Mouse (Mus musculus): ENCODE measurements around the gene Gm4302.
"Not testable (repeated sequence)": the region's sequence is repeated elsewhere in the genome, so short reads cannot be mapped to it uniquely, and the experiment has no call there.

The Gm4302 gene

DNA sequence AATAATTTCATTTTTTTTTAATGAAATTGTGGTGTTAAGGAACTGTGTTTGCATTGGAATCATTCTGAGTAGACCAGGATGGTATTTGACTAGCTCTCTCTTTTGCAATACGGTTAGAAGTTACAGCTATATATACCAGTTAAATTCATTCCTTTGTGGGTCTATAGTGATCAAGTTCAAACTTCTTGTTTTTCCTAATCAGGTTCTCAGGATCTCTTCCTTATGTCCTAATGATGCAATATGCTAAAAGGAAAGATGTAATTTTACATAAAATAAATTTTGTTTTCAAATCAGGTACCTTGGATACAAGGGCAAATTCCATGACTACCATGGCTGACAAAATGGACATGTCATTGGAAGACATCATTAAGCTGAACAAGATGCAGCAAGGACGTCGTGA, at the start of gene Gm4302:
TSS of gene Gm4302 (plus strand) at position 301 of the 400 bp plus-strand sequence.
- DNase-seq, result not testable (repeated sequence)

DNA sequence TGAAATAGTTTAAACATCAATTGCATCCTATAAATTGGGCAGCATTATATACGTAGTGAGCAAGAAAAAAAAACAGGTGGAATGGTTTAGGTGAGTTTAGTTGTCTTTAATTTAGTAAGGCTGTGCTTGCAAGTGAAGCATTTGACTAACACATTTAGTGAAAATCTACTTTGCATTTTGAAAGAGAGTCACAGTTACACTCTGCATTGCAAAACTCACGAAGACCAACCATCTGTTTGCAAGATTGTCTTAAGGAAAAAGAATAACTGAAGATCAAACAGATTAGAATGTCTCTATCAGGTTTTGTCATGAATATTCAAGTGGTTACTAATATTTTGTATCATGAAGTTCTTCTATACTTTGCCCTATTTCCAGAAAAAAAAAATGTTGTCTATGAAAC, 44.5 kb upstream of the Gm4302 start:
- DNase-seq, result no peak

DNA sequence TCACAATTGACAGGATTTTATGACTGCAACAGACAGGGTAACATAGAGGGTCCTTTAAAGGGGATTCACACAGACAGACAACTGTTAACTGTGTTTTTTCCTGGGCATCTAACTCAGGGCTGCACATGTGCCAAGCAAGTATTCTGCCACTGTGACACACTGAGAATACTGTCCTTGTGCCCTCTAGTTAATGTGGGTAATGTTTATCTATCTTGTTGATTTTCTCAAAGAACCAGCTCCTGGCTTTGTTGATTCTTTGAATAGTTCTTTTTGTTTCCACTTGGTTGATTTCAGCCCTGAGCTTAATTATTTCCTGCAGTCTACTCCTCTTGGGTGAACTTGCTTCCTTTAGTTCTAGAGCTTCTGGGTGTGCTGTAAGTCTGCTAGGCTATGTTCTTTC, 40.5 kb upstream of the Gm4302 start:
- peak; percentile 61 for DNase-seq

DNA sequence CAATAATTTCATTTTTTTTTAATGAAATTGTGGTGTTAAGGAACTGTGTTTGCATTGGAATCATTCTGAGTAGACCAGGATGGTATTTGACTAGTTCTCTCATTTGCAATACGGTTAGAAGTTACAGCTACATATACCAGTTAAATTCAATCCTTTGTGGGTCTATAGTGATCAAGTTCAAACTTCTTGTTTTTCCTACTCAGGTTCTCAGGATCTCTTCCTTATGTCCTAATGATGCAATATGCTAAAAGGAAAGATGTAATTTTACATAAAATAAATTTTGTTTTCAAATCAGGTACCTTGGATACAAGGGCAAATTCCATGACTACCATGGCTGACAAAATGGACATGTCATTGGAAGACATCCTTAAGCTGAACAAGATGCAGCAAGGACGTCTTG, 5.3 kb upstream of the Gm4302 start, which contains the start of gene Gm4301:
TSS of gene Gm4301 (plus strand) at position 301 of the 400 bp plus-strand sequence.
- not testable (repeated sequence) for DNase-seq

DNA sequence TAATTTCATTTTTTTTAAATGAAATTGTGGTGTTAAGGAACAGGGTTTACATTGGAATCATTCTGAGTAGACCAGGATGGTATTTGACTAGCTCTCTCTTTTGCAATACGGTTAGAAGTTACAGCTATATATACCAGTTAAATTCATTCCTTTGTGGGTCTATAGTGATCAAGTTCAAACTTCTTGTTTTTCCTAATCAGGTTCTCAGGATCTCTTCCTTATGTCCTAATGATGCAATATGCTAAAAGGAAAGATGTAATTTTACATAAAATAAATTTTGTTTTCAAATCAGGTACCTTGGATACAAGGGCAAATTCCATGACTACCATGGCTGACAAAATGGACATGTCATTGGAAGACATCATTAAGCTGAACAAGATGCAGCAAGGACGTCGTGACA, 5.0 kb downstream of the Gm4302 start, which contains the start of gene Gm4303:
TSS of gene Gm4303 (plus strand) at position 301 of the 400 bp plus-strand sequence.
- DNase-seq, result not testable (repeated sequence)

DNA sequence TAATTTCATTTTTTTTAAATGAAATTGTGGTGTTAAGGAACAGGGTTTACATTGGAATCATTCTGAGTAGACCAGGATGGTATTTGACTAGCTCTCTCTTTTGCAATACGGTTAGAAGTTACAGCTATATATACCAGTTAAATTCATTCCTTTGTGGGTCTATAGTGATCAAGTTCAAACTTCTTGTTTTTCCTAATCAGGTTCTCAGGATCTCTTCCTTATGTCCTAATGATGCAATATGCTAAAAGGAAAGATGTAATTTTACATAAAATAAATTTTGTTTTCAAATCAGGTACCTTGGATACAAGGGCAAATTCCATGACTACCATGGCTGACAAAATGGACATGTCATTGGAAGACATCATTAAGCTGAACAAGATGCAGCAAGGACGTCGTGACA, 10.2 kb downstream of the Gm4302 start, which contains the start of gene Gm4305:
TSS of gene Gm4305 (plus strand) at position 301 of the 400 bp plus-strand sequence.
- DNase-seq, result not testable (repeated sequence)

DNA sequence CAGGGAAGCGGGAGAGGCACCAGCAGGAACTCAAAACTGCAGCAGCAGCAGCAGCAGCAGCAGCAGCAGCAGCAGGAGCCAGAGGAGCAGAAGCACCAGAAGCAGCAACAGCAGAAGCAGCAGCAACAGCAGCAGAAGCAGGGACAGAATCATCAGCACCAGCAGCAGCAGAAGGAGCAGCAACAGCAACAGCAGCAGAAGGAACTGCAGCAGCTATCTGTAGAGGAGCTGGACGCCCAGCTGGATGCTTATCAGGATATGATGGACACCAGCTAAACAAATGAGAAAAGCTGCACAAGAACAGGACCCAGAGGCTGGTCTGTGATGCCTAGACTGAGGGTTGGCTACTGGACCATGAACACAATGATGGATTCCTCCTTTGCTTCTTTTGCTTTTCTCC, 16.2 kb downstream of the Gm4302 start:
- peak; percentile 5 for DNase-seq

DNA sequence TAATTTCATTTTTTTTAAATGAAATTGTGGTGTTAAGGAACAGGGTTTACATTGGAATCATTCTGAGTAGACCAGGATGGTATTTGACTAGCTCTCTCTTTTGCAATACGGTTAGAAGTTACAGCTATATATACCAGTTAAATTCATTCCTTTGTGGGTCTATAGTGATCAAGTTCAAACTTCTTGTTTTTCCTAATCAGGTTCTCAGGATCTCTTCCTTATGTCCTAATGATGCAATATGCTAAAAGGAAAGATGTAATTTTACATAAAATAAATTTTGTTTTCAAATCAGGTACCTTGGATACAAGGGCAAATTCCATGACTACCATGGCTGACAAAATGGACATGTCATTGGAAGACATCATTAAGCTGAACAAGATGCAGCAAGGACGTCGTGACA, 20.4 kb downstream of the Gm4302 start, which contains the start of gene Gm4307:
TSS of gene Gm4307 (plus strand) at position 301 of the 400 bp plus-strand sequence.
- not testable (repeated sequence) for DNase-seq

DNA sequence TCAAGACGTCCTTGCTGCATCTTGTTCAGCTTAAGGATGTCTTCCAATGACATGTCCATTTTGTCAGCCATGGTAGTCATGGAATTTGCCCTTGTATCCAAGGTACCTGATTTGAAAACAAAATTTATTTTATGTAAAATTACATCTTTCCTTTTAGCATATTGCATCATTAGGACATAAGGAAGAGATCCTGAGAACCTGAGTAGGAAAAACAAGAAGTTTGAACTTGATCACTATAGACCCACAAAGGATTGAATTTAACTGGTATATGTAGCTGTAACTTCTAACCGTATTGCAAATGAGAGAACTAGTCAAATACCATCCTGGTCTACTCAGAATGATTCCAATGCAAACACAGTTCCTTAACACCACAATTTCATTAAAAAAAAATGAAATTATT, 41.8 kb downstream of the Gm4302 start, which contains the start of gene Gm4312:
TSS of gene Gm4312 (minus strand) at position 101 of the 400 bp plus-strand sequence.
- not testable (repeated sequence) for DNase-seq
